Mouse (Mus musculus): ENCODE data around the gene Olfr1109. TPM values are rescaled to one million over a fixed set of nuclear protein-coding genes. Genes with fewer than 3 reads are reported as not detected.

The Olfr1109 gene
- total RNA-seq, 1 experiment = not detected

DNA sequence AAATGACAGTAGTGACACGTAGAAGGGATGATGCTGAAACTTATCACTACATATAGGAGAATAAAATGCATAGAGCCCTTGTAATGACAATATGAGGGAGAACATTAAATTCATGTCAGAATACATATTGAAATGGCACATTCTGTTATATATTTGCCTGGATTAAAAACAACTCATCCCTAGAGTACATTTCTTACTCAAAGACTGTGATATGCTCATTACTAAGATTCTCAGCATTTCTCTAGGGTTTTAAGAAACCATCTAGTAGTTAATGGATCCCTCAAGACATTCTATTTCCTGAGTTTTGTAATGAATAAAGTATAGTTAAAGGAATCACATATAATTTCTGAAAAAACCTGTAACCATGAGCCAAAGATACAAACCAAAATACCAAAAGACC lies 43.6 kb downstream of the Olfr1109 start, which contains the start of gene Olfr1106:
Olfr1106 (minus strand) TSS at position 101 of the 400 bp plus-strand sequence.
- Histone ChIP-seq H3K9ac (ENCODE audit: insufficient read depth, low read depth, low read length, poor library complexity, severe bottlenecking) (no peak within 1 kb of the TSS), H3K4me1 (ENCODE audit: control insufficient read depth in 2 of 2, insufficient read depth in 2 of 2, low read length in 2 of 2, poor library complexity in 1 of 2) (no peaks in the 10 kb centered on the region), H3K36me3 (ENCODE audit: control insufficient read depth, insufficient read depth, low read length, poor library complexity, severe bottlenecking) (no peaks in the 10 kb centered on the region), H3K4me3 (ENCODE audit: insufficient read depth in 1 of 2, low read depth in 1 of 2, low read length in 2 of 2, poor library complexity in 1 of 2, severe bottlenecking in 1 of 2) (no peak within 1 kb of the TSS), H3K9me3 (ENCODE audit: control insufficient read depth, insufficient read depth, low read depth, low read length) (no peaks in the 10 kb centered on the region), H3K27ac (ENCODE audit: insufficient read depth, low read depth, low read length, poor library complexity, severe bottlenecking) (no peak within 1 kb of the TSS)
- no peak for TF ChIP-seq CHD2 (IDR thresholded peaks at IDR 0.05; ENCODE audit: low read depth, low read length)
- TF ChIP-seq ZC3H11A (IDR thresholded peaks at IDR 0.05; ENCODE audit: borderline replicate concordance, low read depth, low read length) = no peak
- TF ChIP-seq ZNF384 (IDR thresholded peaks at IDR 0.05; ENCODE audit: low read depth, low read length) = no peak
- TF ChIP-seq HCFC1 (IDR thresholded peaks at IDR 0.05; ENCODE audit: borderline replicate concordance, insufficient read depth, low read length) = no peak
- in situ Hi-C loops (cut with MboI; ENCODE audit: low sequenced_read_pairs in 2 of 2, unreplicated experiment in 2 of 2) = no loop called here
- no peak for DNase-seq (ENCODE audit: low read depth, low spot score)

Other genes starting within 250 kb of the Olfr1109 start
- not detected in 2 replicates for gene Olfr1095, start 244.3 kb downstream of the Olfr1109 start, total RNA-seq (2012; rRNA removed)
- gene Gm13723, start 221.2 kb downstream of the Olfr1109 start, total RNA-seq (2012; rRNA removed) = not detected in 2 replicates
- gene Olfr1097, start 203.8 kb downstream of the Olfr1109 start, total RNA-seq (2012; rRNA removed) = not detected in 2 replicates
- gene Olfr1098, start 171.5 kb downstream of the Olfr1109 start, total RNA-seq (2012; rRNA removed) = not detected in 2 replicates
- gene Olfr1099, start 135.3 kb downstream of the Olfr1109 start, total RNA-seq (2012; rRNA removed) = not detected in 2 replicates
- not detected in 2 replicates for gene Olfr1100, start 116.1 kb downstream of the Olfr1109 start, total RNA-seq (2012; rRNA removed)
- gene Olfr1101, start 104.8 kb downstream of the Olfr1109 start, total RNA-seq (2012; rRNA removed) = not detected in 2 replicates
- gene Olfr1102, start 97.6 kb downstream of the Olfr1109 start, total RNA-seq (2012; rRNA removed) = not detected in 2 replicates
- not detected in 2 replicates for gene Olfr1104, start 68.9 kb downstream of the Olfr1109 start, total RNA-seq (2012; rRNA removed)
- not detected in 2 replicates for gene Olfr1105, start 59.5 kb downstream of the Olfr1109 start, total RNA-seq (2012; rRNA removed)
- gene Olfr1106, start 43.7 kb downstream of the Olfr1109 start, total RNA-seq (2012; rRNA removed) = not detected in 2 replicates
- gene Olfr1107, start 20.2 kb downstream of the Olfr1109 start, total RNA-seq (2012; rRNA removed) = not detected in 2 replicates
- gene Olfr259, start 18.6 kb upstream of the Olfr1109 start, total RNA-seq (2012; rRNA removed) = not detected in 2 replicates
- gene Olfr1110, start 44.3 kb upstream of the Olfr1109 start, total RNA-seq (2012; rRNA removed) = not detected in 2 replicates
- gene Olfr1111, start 56.6 kb upstream of the Olfr1109 start, total RNA-seq (2012; rRNA removed) = not detected in 2 replicates
- gene Olfr1112, start 91.8 kb upstream of the Olfr1109 start, total RNA-seq (2012; rRNA removed) = not detected in 2 replicates
- gene Olfr1113, start 113.0 kb upstream of the Olfr1109 start, total RNA-seq (2012; rRNA removed) = not detected in 2 replicates
- not detected in 2 replicates for gene Olfr1115, start 152.0 kb upstream of the Olfr1109 start, total RNA-seq (2012; rRNA removed)
- gene Olfr1116, start 171.5 kb upstream of the Olfr1109 start, total RNA-seq (2012; rRNA removed) = not detected in 2 replicates
- not detected in 2 replicates for gene Olfr1118, start 211.6 kb upstream of the Olfr1109 start, total RNA-seq (2012; rRNA removed)

Measured in ES-E14 (cell line).